Mouse (Mus musculus) liver, postnatal 0 days (tissue): ENCODE results near the gene 2310057J18Rik.

Source experiments
- CTCF ChIP-seq: sonication (generic); IDR thresholded peaks from 2 replicates; pipeline ENCODE4 v1.5.1; 2016; ENCODE audit warnings: antibody characterized with exemption, low read depth
- EP300 ChIP-seq: IDR thresholded peaks from 2 replicates; pipeline ENCODE4 v1.6.1; 2016; ENCODE audit warnings: antibody characterized with exemption, low read depth, mild to moderate bottlenecking

- TF ChIP-seq EP300: no peak
- no peak for TF ChIP-seq CTCF
Observed at GRCm38 (mm10) chr10:28954515-28954914, 31.6 kb downstream of the 2310057J18Rik start.
